Mouse (Mus musculus) CH12.LX (cell line): ENCODE measurements at regions not wholly inside any gene's neighbourhood (a gene's known extent, or its start where the extent isn't known, plus 50 kb on each side); places are given as distances from the start of the nearest gene placed in this dataset.

Experiments used
- DNase-seq: peaks from one replicate; pipeline ENCODE4 v3.0.0-alpha.2; 2013; ENCODE audit errors: extremely low read depth
- H3K27ac ChIP-seq: 2 replicates; pipeline ENCODE4 v1.5.1; 2012; ENCODE audit warnings: low read depth, mild to moderate bottlenecking, control low read depth, moderate library complexity; ENCODE audit not compliant: insufficient read depth
- H3K27me3 ChIP-seq: replicated peaks from 2 replicates; pipeline ENCODE3; 2012; ENCODE audit warnings: inconsistent platforms
- H3K36me3 ChIP-seq, 2 experiments: replicated peaks in 1 of 2; 2 replicates each; pipeline versions ENCODE3 to v1.6.1; 2012; ENCODE audit warnings: inconsistent platforms in 1 of 2, low read length in 1 of 2, mild to moderate bottlenecking in 1 of 2, mixed read lengths in 1 of 2, moderate library complexity in 1 of 2; ENCODE audit not compliant: control insufficient read depth in 1 of 2, insufficient read depth in 1 of 2
- H3K4me1 ChIP-seq, 2 experiments: 2 replicates each; pipeline ENCODE4 v1.6.1; 2012; ENCODE audit warnings: inconsistent platforms in 1 of 2, moderate library complexity in 1 of 2; ENCODE audit not compliant: insufficient read depth in 2 of 2, control insufficient read depth in 1 of 2
- H3K4me2 ChIP-seq: 2 replicates; pipeline ENCODE4 v1.6.1; 2012; ENCODE audit warnings: low read depth, mild to moderate bottlenecking, control low read depth; ENCODE audit not compliant: poor library complexity, insufficient read depth, severe bottlenecking
- H3K4me3 ChIP-seq, 3 experiments: fragments of 150-350 bp in 1 of 3; sonication (generic) in 1 of 3; replicated peaks in 1 of 3; 2 replicates each; pipeline versions ENCODE3 to v1.5.1; 2011 to 2012; ENCODE audit warnings: low read depth in 2 of 3, low read length in 2 of 3, mild to moderate bottlenecking in 2 of 3, moderate library complexity in 2 of 3, control low read depth in 1 of 3, improper control_type of control experiment in 1 of 3, inconsistent platforms in 1 of 3, mixed read lengths in 1 of 3; ENCODE audit not compliant: poor library complexity in 1 of 3
- H3K79me2 ChIP-seq: replicated peaks from 2 replicates; pipeline ENCODE4 v1.6.1; 2012; ENCODE audit warnings: mild to moderate bottlenecking, moderate library complexity; ENCODE audit not compliant: control insufficient read depth, poor library complexity, insufficient read depth, severe bottlenecking; ENCODE audit errors: extremely low read depth
- H3K9ac ChIP-seq: 2 replicates; pipeline ENCODE4 v1.6.1; 2012; ENCODE audit warnings: low read depth, mild to moderate bottlenecking, control low read depth, moderate library complexity; ENCODE audit not compliant: insufficient read depth
- H3K9me3 ChIP-seq: replicated peaks from 2 replicates; pipeline ENCODE3; 2012; ENCODE audit warnings: low read length, inconsistent platforms, mixed read lengths
- CHD1 ChIP-seq: IDR thresholded peaks from 2 replicates; pipeline ENCODE4 v1.6.1; 2012; ENCODE audit warnings: low read depth, low read length, improper control_type of control experiment, inconsistent platforms
- EP300 ChIP-seq: IDR thresholded peaks from 2 replicates; pipeline ENCODE4 v1.6.1; 2011; ENCODE audit warnings: low read length, improper control_type of control experiment
- GABPA ChIP-seq: IDR thresholded peaks from 2 replicates; pipeline ENCODE4 v1.6.1; 2012; ENCODE audit warnings: low read depth, low read length, improper control_type of control experiment, inconsistent platforms; ENCODE audit not compliant: insufficient replicate concordance
- HCFC1 ChIP-seq: IDR thresholded peaks from 2 replicates; pipeline ENCODE4 v1.6.1; 2012; ENCODE audit warnings: low read depth, mild to moderate bottlenecking, inconsistent platforms, low read length, improper control_type of control experiment
- JUN ChIP-seq: IDR thresholded peaks from 2 replicates; pipeline ENCODE4 v1.6.1; 2011; ENCODE audit warnings: low read depth, mild to moderate bottlenecking, low read length, improper control_type of control experiment, moderate library complexity; ENCODE audit not compliant: insufficient read depth
- MAFK ChIP-seq: IDR thresholded peaks from 2 replicates; pipeline ENCODE4 v1.6.1; 2011; ENCODE audit warnings: low read length, improper control_type of control experiment; ENCODE audit not compliant: insufficient replicate concordance
- MAZ ChIP-seq: IDR thresholded peaks from 2 replicates; pipeline ENCODE4 v1.6.1; 2012; ENCODE audit warnings: low read depth, mild to moderate bottlenecking, inconsistent platforms, low read length, improper control_type of control experiment, moderate library complexity
- MEF2A ChIP-seq: IDR thresholded peaks from 2 replicates; pipeline ENCODE4 v1.6.1; 2014; ENCODE audit warnings: low read depth, mild to moderate bottlenecking, inconsistent platforms, low read length, improper control_type of control experiment, borderline replicate concordance
- MXI1 ChIP-seq: IDR thresholded peaks from 2 replicates; pipeline ENCODE4 v1.6.1; 2011; ENCODE audit warnings: mild to moderate bottlenecking, low read depth, low read length, improper control_type of control experiment
- MYC ChIP-seq: IDR thresholded peaks from 2 replicates; pipeline ENCODE4 v1.6.1; 2011; ENCODE audit warnings: low read depth, mild to moderate bottlenecking, improper control_type of control experiment, low read length
- NELFE ChIP-seq: IDR thresholded peaks from 2 replicates; pipeline ENCODE4 v1.6.1; 2011; ENCODE audit warnings: low read depth, low read length, improper control_type of control experiment
- PAX5 ChIP-seq: IDR thresholded peaks from 2 replicates; pipeline ENCODE4 v1.6.1; 2012; ENCODE audit warnings: low read length, inconsistent platforms, mixed read lengths
- POLR2A ChIP-seq: IDR thresholded peaks from 2 replicates; pipeline ENCODE4 v1.6.1; 2011; ENCODE audit warnings: low read depth, mild to moderate bottlenecking, improper control_type of control experiment, low read length
- RCOR1 ChIP-seq: conservative IDR thresholded peaks from 2 replicates; pipeline ENCODE4 v1.6.1; 2012; ENCODE audit warnings: low read depth, mild to moderate bottlenecking, inconsistent platforms, low read length, improper control_type of control experiment
- SIN3A ChIP-seq: IDR thresholded peaks from 2 replicates; pipeline ENCODE4 v1.6.1; 2012; ENCODE audit warnings: low read length, improper control_type of control experiment, inconsistent platforms
- UBTF ChIP-seq: IDR thresholded peaks from 2 replicates; pipeline ENCODE4 v1.6.1; 2012; ENCODE audit warnings: low read depth, mild to moderate bottlenecking, inconsistent platforms, low read length, improper control_type of control experiment, moderate library complexity
- USF2 ChIP-seq: conservative IDR thresholded peaks from 2 replicates; pipeline ENCODE4 v1.6.1; 2011; ENCODE audit warnings: low read depth, low read length, improper control_type of control experiment
- ZC3H11A ChIP-seq: IDR thresholded peaks from 2 replicates; pipeline ENCODE4 v1.6.1; 2012; ENCODE audit warnings: low read depth, mild to moderate bottlenecking, inconsistent platforms, low read length, improper control_type of control experiment
- ZKSCAN1 ChIP-seq: IDR thresholded peaks from 2 replicates; pipeline ENCODE4 v1.6.1; 2012; ENCODE audit warnings: low read depth, inconsistent platforms, low read length, improper control_type of control experiment, borderline replicate concordance
- ZNF384 ChIP-seq: IDR thresholded peaks from 2 replicates; pipeline ENCODE4 v1.6.1; 2012; ENCODE audit warnings: low read depth, low read length, improper control_type of control experiment, inconsistent platforms
- dilution Hi-C: fragments of 300-500 bp; cut with MboI; formaldehyde crosslinking; loops from 2 replicates; pipeline ENCODE4 v1.14.3; 2020; ENCODE audit warnings: low sequenced_read_pairs; ENCODE audit not compliant: extremely low pct_unique_long_range_greater_than_20kb, extremely low pct_ligation_motif_present
- in situ Hi-C: fragments of 300-500 bp; cut with MboI; formaldehyde crosslinking; loops from 3 replicates; pipeline ENCODE4 v1.14.3; 2019; ENCODE audit warnings: low sequenced_read_pairs, low pct_ligation_motif_present, low pct_unique_long_range_greater_than_20kb, mixed read lengths

- in situ Hi-C loops (no loop called here), dilution Hi-C loops (no loop called here)
- DNase-seq, result no peak
- Histone ChIP-seq H3K27me3 (no peaks in the 10 kb centered on the region), H3K27ac (no peak overlapping the region), H3K79me2 (no peaks in the 10 kb centered on the region), H3K36me3 (no peaks in the 10 kb centered on the region), H3K9me3 (no peaks in the 10 kb centered on the region), H3K9ac (no peak overlapping the region), H3K4me1 (no peaks in the 10 kb centered on the region), H3K4me3 (no peak overlapping the region), H3K4me2 (no peak overlapping the region)
- TF ChIP-seq ZNF384, result no peak
Measured at GRCm38 (mm10) chrX:77367351-77367750, 143.5 kb upstream of the Tbl1x start.

GRCm38 (mm10) chrX:77387271-77387670 is 123.5 kb upstream of the Tbl1x start:
- H3K36me3 ChIP-seq, result no peaks in the 10 kb centered on the region
- DNase-seq, result no peak
- H3K9me3 ChIP-seq, result no peaks in the 10 kb centered on the region
- H3K4me1 ChIP-seq, result no peaks in the 10 kb centered on the region
- in situ Hi-C loops (no loop called here), dilution Hi-C loops (no loop called here)
- no peaks in the 10 kb centered on the region for H3K27me3 ChIP-seq
- no peaks in the 10 kb centered on the region for H3K79me2 ChIP-seq
- no peak for TF ChIP-seq MEF2A
- TF ChIP-seq RCOR1, result no peak
- no peak for TF ChIP-seq EP300
- TF ChIP-seq MXI1, result no peak
- no peak for TF ChIP-seq MYC
- TF ChIP-seq POLR2A, result no peak
- TF ChIP-seq JUN, result no peak
- TF ChIP-seq ZC3H11A, result no peak
- TF ChIP-seq MAFK, result no peak
- TF ChIP-seq SIN3A, result no peak
- H3K9ac ChIP-seq, result no peak overlapping the region
- no peak overlapping the region for H3K4me3 ChIP-seq
- no peak overlapping the region for H3K4me2 ChIP-seq
- H3K27ac ChIP-seq, result no peak overlapping the region

GRCm38 (mm10) chrX:77391760-77392446 is 118.9 kb upstream of the Tbl1x start:
- no peaks in the 10 kb centered on the region for H3K9me3 ChIP-seq

More at GRCm38 (mm10) chrX:77391760-77392446, 118.9 kb upstream of the Tbl1x start:
- Histone ChIP-seq H3K9ac (no peak overlapping the region), H3K4me2 (no peak overlapping the region), H3K4me1 (no peaks in the 10 kb centered on the region), H3K36me3 (no peaks in the 10 kb centered on the region), H3K4me3 (no peak overlapping the region), H3K79me2 (no peaks in the 10 kb centered on the region), H3K27me3 (no peaks in the 10 kb centered on the region), H3K27ac (no peak overlapping the region)
- in situ Hi-C loops (no loop called here), dilution Hi-C loops (no loop called here)
- no peak for DNase-seq
- TF ChIP-seq EP300, result no peak
- TF ChIP-seq CHD1, result no peak
- no peak for TF ChIP-seq JUN
- no peak for TF ChIP-seq MXI1
- no peak for TF ChIP-seq RCOR1
- TF ChIP-seq MEF2A, result no peak
- TF ChIP-seq UBTF, result no peak
- TF ChIP-seq POLR2A, result no peak
- TF ChIP-seq USF2, result no peak
- TF ChIP-seq ZKSCAN1, result no peak
- no peak for TF ChIP-seq HCFC1
- TF ChIP-seq NELFE, result no peak
- no peak for TF ChIP-seq SIN3A
- TF ChIP-seq PAX5, result no peak
- TF ChIP-seq MAZ, result no peak
- no peak for TF ChIP-seq GABPA
- no peak for TF ChIP-seq MYC
